Mouse (Mus musculus) heart, embryonic 15.5 days (tissue): ENCODE results near the gene Zfp988. TPM values are rescaled to one million over a fixed set of nuclear protein-coding genes. Genes with fewer than 3 reads are reported as not detected.
"Not testable (repeated sequence)": the region's sequence is repeated elsewhere in the genome, so short reads cannot be mapped to it uniquely, and the experiment has no call there.

ENCODE experiments used
- ATAC-seq: fragments of 200-750 bp; cut with Nextera tagmentation; replicated peaks from 2 replicates; pipeline ENCODE4 v1.8.0; 2017; ENCODE audit warnings: low read depth, moderate TSS enrichment; ENCODE audit not compliant: insufficient number of reproducible peaks, insufficient read depth, low FRiP score
- H3K27ac ChIP-seq: fragments of 300-500 bp; sonication (generic); 2 replicates; pipeline ENCODE4 v1.5.1; 2015; ENCODE audit warnings: mild to moderate bottlenecking, inconsistent platforms
- H3K27me3 ChIP-seq: fragments of 300-500 bp; sonication (generic); 2 replicates; pipeline ENCODE4 v1.6.1; 2015; ENCODE audit warnings: inconsistent platforms
- H3K36me3 ChIP-seq: fragments of 300-500 bp; sonication (generic); 2 replicates; pipeline ENCODE4 v1.6.1; 2015; ENCODE audit warnings: mild to moderate bottlenecking, inconsistent platforms
- H3K4me1 ChIP-seq: fragments of 300-500 bp; sonication (generic); replicated peaks from 2 replicates; pipeline ENCODE4 v1.6.1; 2015; ENCODE audit warnings: inconsistent platforms
- H3K4me2 ChIP-seq: fragments of 300-500 bp; sonication (generic); 2 replicates; pipeline ENCODE4 v1.6.1; 2015; ENCODE audit warnings: inconsistent platforms, mild to moderate bottlenecking, moderate library complexity
- H3K4me3 ChIP-seq: fragments of 300-500 bp; sonication (generic); 2 replicates; pipeline ENCODE4 v1.5.1; 2015; ENCODE audit warnings: mild to moderate bottlenecking, inconsistent platforms
- H3K9ac ChIP-seq: fragments of 300-500 bp; sonication (generic); 2 replicates; pipeline ENCODE4 v1.6.1; 2015; ENCODE audit warnings: mild to moderate bottlenecking, inconsistent platforms
- H3K9me3 ChIP-seq: fragments of 300-500 bp; sonication (generic); replicated peaks from 2 replicates; pipeline ENCODE4 v1.6.1; 2016; ENCODE audit warnings: inconsistent platforms
- WGBS: fragments of 180-500 bp; shearing (Covaris S2); methylation state at CpG from one replicate; pipeline ENCODE4 v1.1.7; 2015; ENCODE audit warnings: mixed read lengths; 5-methylcytosine and 5-hydroxymethylcytosine counted together
- polyA plus RNA-seq: library from polyadenylated mRNA; unstranded; fragments of >200 nt; fragmentation: Nextera tagmentation; extraction: Ambion mirVana; gene quantifications from 2 replicates; pipeline ENCODE4 v1.2.1, GENCODE M21; 2015

Zfp988 gene
- polyA plus RNA-seq, 1 experiment from 2014 or later: not detected

- ATAC-seq: peak; percentile 58
- not testable (repeated sequence) for H3K4me3 ChIP-seq, H3K36me3 ChIP-seq, H3K9ac ChIP-seq, H3K27me3 ChIP-seq, H3K4me1 ChIP-seq, H3K4me2 ChIP-seq, H3K27ac ChIP-seq
- peaks cover 58% of the 10 kb centered on the region for H3K9me3 ChIP-seq
- WGBS: 19% methylated on average over 1 of the region's 1 CpGs
Observed at GRCm38 (mm10) chr4:147335691-147336367, 30.4 kb downstream of the Zfp988 start.

- H3K27me3 ChIP-seq, H3K9ac ChIP-seq, H3K4me3 ChIP-seq, H3K4me1 ChIP-seq, H3K36me3 ChIP-seq, H3K27ac ChIP-seq, H3K4me2 ChIP-seq: not testable (repeated sequence)
- WGBS: 58% methylated on average over 6 of the region's 6 CpGs
- ATAC-seq: 0 out of 2 replicates have a peak, but pooled peaks have one; percentile 45
- H3K9me3 ChIP-seq: peaks cover 59% of the 10 kb centered on the region
Observed at GRCm38 (mm10) chr4:147336368-147337195, 31.1 kb downstream of the Zfp988 start.

- not testable (repeated sequence) for H3K9ac ChIP-seq, H3K27me3 ChIP-seq, H3K4me2 ChIP-seq, H3K27ac ChIP-seq, H3K36me3 ChIP-seq, ATAC-seq, H3K4me3 ChIP-seq, H3K4me1 ChIP-seq
- WGBS: 75% methylated on average over 2 of the region's 2 CpGs
- peaks cover 59% of the 10 kb centered on the region for H3K9me3 ChIP-seq
Observed at GRCm38 (mm10) chr4:147337520-147337919, 32.0 kb downstream of the Zfp988 start.

GRCm38 (mm10) chr4:147338032-147338610 is 32.6 kb downstream of the Zfp988 start:
- Histone ChIP-seq H3K4me2 (no peak overlapping the region), H3K9me3 (peaks cover 62% of the 10 kb centered on the region), H3K36me3 (no peaks in the 10 kb centered on the region), H3K9ac (no peak overlapping the region), H3K4me3 (no peak overlapping the region), H3K4me1 (no peaks in the 10 kb centered on the region), H3K27me3 (no peaks in the 10 kb centered on the region), H3K27ac (no peak overlapping the region)
- WGBS: 59% methylated on average over 5 of the region's 5 CpGs
- no peak for ATAC-seq

GRCm38 (mm10) chr4:147338706-147339105 is 33.2 kb downstream of the Zfp988 start:
- not testable (repeated sequence) for H3K27me3 ChIP-seq, H3K9ac ChIP-seq, ATAC-seq, H3K4me1 ChIP-seq, H3K27ac ChIP-seq, H3K4me2 ChIP-seq, H3K36me3 ChIP-seq, H3K4me3 ChIP-seq
- H3K9me3 ChIP-seq: peaks cover 65% of the 10 kb centered on the region
- WGBS: 63% methylated on average over 3 of the region's 3 CpGs

GRCm38 (mm10) chr4:147339601-147340219 is 34.2 kb downstream of the Zfp988 start:
- H3K36me3 ChIP-seq, H3K4me3 ChIP-seq, H3K27me3 ChIP-seq, ATAC-seq, H3K9ac ChIP-seq, H3K4me2 ChIP-seq, H3K27ac ChIP-seq, H3K4me1 ChIP-seq: not testable (repeated sequence)
- H3K9me3 ChIP-seq: peaks cover 60% of the 10 kb centered on the region
- WGBS: 66% methylated on average over 7 of the region's 7 CpGs

- H3K4me1 ChIP-seq, ATAC-seq, H3K27me3 ChIP-seq, H3K4me2 ChIP-seq, H3K9ac ChIP-seq, H3K36me3 ChIP-seq, H3K27ac ChIP-seq, H3K4me3 ChIP-seq: not testable (repeated sequence)
- WGBS: 54% methylated on average over 3 of the region's 3 CpGs
- peaks cover 60% of the 10 kb centered on the region for H3K9me3 ChIP-seq
Observed at GRCm38 (mm10) chr4:147340236-147340635, 34.8 kb downstream of the Zfp988 start.

GRCm38 (mm10) chr4:147340876-147341275 is 35.4 kb downstream of the Zfp988 start:
- H3K4me3 ChIP-seq, H3K4me1 ChIP-seq, H3K36me3 ChIP-seq, H3K27me3 ChIP-seq, ATAC-seq, H3K4me2 ChIP-seq, H3K27ac ChIP-seq, H3K9ac ChIP-seq: not testable (repeated sequence)
- peaks cover 55% of the 10 kb centered on the region for H3K9me3 ChIP-seq
- 77% methylated on average over 3 of the region's 3 CpGs for WGBS

- ATAC-seq: peak; percentile 88
- WGBS: 63% methylated on average over 6 of the region's 6 CpGs
- H3K9me3 ChIP-seq: peaks cover 43% of the 10 kb centered on the region
- H3K4me3 ChIP-seq, H3K4me1 ChIP-seq, H3K36me3 ChIP-seq, H3K27me3 ChIP-seq, H3K9ac ChIP-seq, H3K4me2 ChIP-seq, H3K27ac ChIP-seq: not testable (repeated sequence)
Observed at GRCm38 (mm10) chr4:147343042-147343908, 37.8 kb downstream of the Zfp988 start.

GRCm38 (mm10) chr4:147345061-147345554 is 39.6 kb downstream of the Zfp988 start:
- H3K9ac ChIP-seq, H3K4me3 ChIP-seq, H3K27ac ChIP-seq, H3K27me3 ChIP-seq, H3K36me3 ChIP-seq, ATAC-seq, H3K4me2 ChIP-seq, H3K4me1 ChIP-seq: not testable (repeated sequence)
- peaks cover 48% of the 10 kb centered on the region for H3K9me3 ChIP-seq
- WGBS: 74% methylated on average over 2 of the region's 2 CpGs
